Comparison of ENCODE assay signal across 8 mouse cellular contexts in the genomic region with DNA sequence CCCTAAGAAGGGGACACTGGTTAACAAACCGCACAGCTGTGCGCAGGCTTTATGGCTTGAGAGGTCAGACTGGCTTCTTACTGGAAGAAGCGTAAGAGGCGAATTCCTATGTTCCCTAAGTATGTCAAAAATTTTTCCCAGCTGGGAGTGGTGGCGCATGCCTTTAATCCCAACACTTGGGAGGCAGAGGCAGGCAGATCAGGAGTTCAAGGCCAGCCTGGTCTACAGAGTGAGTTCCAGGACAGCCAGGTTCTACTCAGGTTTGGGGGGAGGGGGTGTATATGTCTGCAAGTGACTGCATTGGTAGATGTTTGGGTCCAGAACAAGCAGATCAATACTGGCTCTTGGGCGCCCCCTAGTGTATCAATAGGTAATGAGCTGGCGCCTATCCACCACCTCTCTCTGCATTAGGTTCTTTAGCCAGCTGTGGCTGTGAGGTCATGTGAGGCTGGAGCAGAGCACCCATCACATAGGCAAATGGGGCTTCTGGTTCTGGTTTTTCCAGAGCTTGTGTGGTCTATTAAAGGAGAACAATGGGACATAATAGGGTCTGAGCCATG. TPM values are rescaled to one million over a fixed set of nuclear protein-coding genes. Genes with fewer than 3 reads are reported as not detected.
DNase-seq lines count a peak whose midpoint lies in the region; ATAC-seq and TF ChIP-seq lines count a peak whose summit lies in the region.

No protein-coding gene starts in this region.

- no peak overlapping the region for H3K27ac ChIP-seq in liver, embryonic 14.5 days
- no peak overlapping the region for H3K27ac ChIP-seq in neural tube, embryonic 12.5 days
- H3K27ac ChIP-seq in stomach, postnatal 0 days (replicated peaks) = no peak overlapping the region

- H3K4me3 ChIP-seq in liver, embryonic 14.5 days (ENCODE audit: insufficient read depth in 1 of 2, low read depth in 2 of 2, low read length in 2 of 2) = no peak overlapping the region
- no peak overlapping the region for H3K4me3 ChIP-seq in neural tube, embryonic 12.5 days
- no peak overlapping the region for H3K4me3 ChIP-seq in stomach, postnatal 0 days (ENCODE audit: low read depth, low read length)

- TF ChIP-seq CTCF in liver, embryonic 14.5 days (IDR thresholded peaks at IDR 0.05; ENCODE audit: low read depth) = peak; percentile 89
- TF ChIP-seq CTCF in stomach, postnatal 0 days (IDR thresholded peaks at IDR 0.05; ENCODE audit: low read depth) = peak; percentile 81

- H3K9ac ChIP-seq in liver, embryonic 14.5 days (replicated peaks) = no peak overlapping the region
- H3K9ac ChIP-seq in neural tube, embryonic 12.5 days = no peak overlapping the region
- no peak overlapping the region for H3K9ac ChIP-seq in stomach, postnatal 0 days (ENCODE audit: low read length)

- ATAC-seq in liver, embryonic 14.5 days (ENCODE audit: insufficient read depth) = peak; percentile 42; the same call in 1 of the 2 replicates
- peak; percentile 25; the same call in 1 of the 2 replicates for ATAC-seq in neural tube, embryonic 12.5 days (ENCODE audit: low FRiP score, low read depth)
- ATAC-seq in stomach, postnatal 0 days (ENCODE audit: low FRiP score, low TSS enrichment) = peak; percentile 50

- DNase-seq in 3T3-L1 (ENCODE audit: low read depth, low spot score) = peak; percentile 86
- peak; percentile 84 for DNase-seq in adrenal gland, adult 2 months
- peak; percentile 84 for DNase-seq in embryo, embryonic 11 days
- DNase-seq in heart, adult 8-10 months (ENCODE audit: low spot score) = peak; percentile 77
- peak; percentile 75 to 88 for DNase-seq in kidney, postnatal 25 days
- DNase-seq in liver, embryonic 14.5 days (ENCODE audit: low read depth in 3 of 3, low spot score in 3 of 3) = peak; percentile 40 to 48 (median 47)
- peak; percentile 77 for DNase-seq in stomach, postnatal 0 days (ENCODE audit: low spot score)

- peaks cover 16% of the 10 kb centered on the region for H3K36me3 ChIP-seq in liver, embryonic 14.5 days (replicated peaks; ENCODE audit: control insufficient read depth, insufficient read depth, low read depth)
- H3K36me3 ChIP-seq in neural tube, embryonic 12.5 days = peaks cover 32% of the 10 kb centered on the region
- peaks cover 14% of the 10 kb centered on the region for H3K36me3 ChIP-seq in stomach, postnatal 0 days (ENCODE audit: control insufficient read depth, insufficient read depth, low read length)

- H3K9me3 ChIP-seq in liver, embryonic 14.5 days (ENCODE audit: control insufficient read depth, low read length) = no peaks in the 10 kb centered on the region
- H3K9me3 ChIP-seq in neural tube, embryonic 12.5 days = no peaks in the 10 kb centered on the region
- H3K9me3 ChIP-seq in stomach, postnatal 0 days (ENCODE audit: control insufficient read depth, low read length) = no peaks in the 10 kb centered on the region

- H3K4me1 ChIP-seq in liver, embryonic 14.5 days (replicated peaks; ENCODE audit: control insufficient read depth in 2 of 2, insufficient read depth in 2 of 2, low read length in 1 of 2) = peaks cover 8 to 15% of the 10 kb centered on the region in 2 experiments
- peaks cover 18% of the 10 kb centered on the region for H3K4me1 ChIP-seq in neural tube, embryonic 12.5 days
- H3K4me1 ChIP-seq in stomach, postnatal 0 days (replicated peaks; ENCODE audit: control insufficient read depth, insufficient read depth) = peaks cover 6% of the 10 kb centered on the region; the same call in 1 of the 2 replicates

- no peak overlapping the region for H3K4me2 ChIP-seq in liver, embryonic 14.5 days (ENCODE audit: low read depth)
- no peak overlapping the region for H3K4me2 ChIP-seq in neural tube, embryonic 12.5 days (replicated peaks)
- H3K4me2 ChIP-seq in stomach, postnatal 0 days (replicated peaks; ENCODE audit: low read depth) = no peak overlapping the region

- TF ChIP-seq EP300 in liver, embryonic 14.5 days (IDR thresholded peaks at IDR 0.05; ENCODE audit: low read depth) = no peak
- no peak for TF ChIP-seq EP300 in stomach, postnatal 0 days (optimal IDR thresholded peaks at IDR 0.05)

- H3K27me3 ChIP-seq in liver, embryonic 14.5 days (ENCODE audit: control insufficient read depth, insufficient read depth, low read length) = no peaks in the 10 kb centered on the region
- no peaks in the 10 kb centered on the region for H3K27me3 ChIP-seq in neural tube, embryonic 12.5 days (replicated peaks)
- H3K27me3 ChIP-seq in stomach, postnatal 0 days (ENCODE audit: control insufficient read depth, insufficient read depth, low read length) = no peaks in the 10 kb centered on the region

- WGBS in liver, embryonic 14.5 days (ENCODE audit: insufficient replicate concordance) = 61% methylated on average over 7 of the region's 7 CpGs
- WGBS in neural tube, embryonic 12.5 days = 61% methylated on average over 7 of the region's 7 CpGs
- 59% methylated on average over 7 of the region's 7 CpGs for WGBS in stomach, postnatal 0 days

RNA-seq across cellular contexts. Expression of gene H1fx, which starts 16.3 kb away (rescaled TPM):
- total RNA-seq in adrenal gland, adult 2 months (2021) = 1 to 10 TPM; 7.4 to 9.5 TPM
- polyA plus RNA-seq in adrenal gland, adult 2 months (2012; rRNA removed) = 17.1 and 22.1 TPM in 2 replicates
- total RNA-seq in heart, adult 8-10 months (2022) = 1 to 10 TPM in 2 of 4 experiments, under 1 TPM in 2; 0.80 to 1.4 (median 1.2) TPM
- polyA plus RNA-seq in liver, embryonic 14.5 days (2012; rRNA removed) = 2.7 and 5.7 TPM in 2 replicates
- 1.8 and 4.1 TPM in 2 replicates for polyA plus RNA-seq in liver, embryonic 14.5 days (2014; fragmentation: Nextera tagmentation; extraction: Ambion mirVana)
- polyA plus RNA-seq in neural tube, embryonic 12.5 days (2016; fragmentation: Nextera tagmentation; extraction: Ambion mirVana) = 114 TPM in 2 replicates
- polyA plus RNA-seq in stomach, postnatal 0 days (2015; fragmentation: Nextera tagmentation; extraction: Ambion mirVana) = 17.3 and 20.0 TPM in 2 replicates

RNA-seq across cellular contexts. Expression of gene Rab7, which starts 47.3 kb away (rescaled TPM):
- total RNA-seq in adrenal gland, adult 2 months (2021) = 100 to 1,000 TPM; 335 to 385 TPM
- 90.7 and 123 TPM in 2 replicates for polyA plus RNA-seq in adrenal gland, adult 2 months (2012; rRNA removed)
- total RNA-seq in heart, adult 8-10 months (2022) = 100 to 1,000 TPM; 276 to 300 (median 281) TPM
- 64.8 and 76.7 TPM in 2 replicates for polyA plus RNA-seq in liver, embryonic 14.5 days (2012; rRNA removed)
- 110 and 119 TPM in 2 replicates for polyA plus RNA-seq in liver, embryonic 14.5 days (2014; fragmentation: Nextera tagmentation; extraction: Ambion mirVana)
- 231 and 251 TPM in 2 replicates for polyA plus RNA-seq in neural tube, embryonic 12.5 days (2016; fragmentation: Nextera tagmentation; extraction: Ambion mirVana)
- polyA plus RNA-seq in stomach, postnatal 0 days (2015; fragmentation: Nextera tagmentation; extraction: Ambion mirVana) = 179 and 198 TPM in 2 replicates
